Mouse (Mus musculus): ENCODE measurements at regions not wholly inside any gene's neighbourhood (a gene's known extent, or its start where the extent isn't known, plus 50 kb on each side); places are given as distances from the start of the nearest gene placed in this dataset.
A peak's percentile ranks its signal among the peaks of the same experiment; 100 is the strongest.
"Not testable (repeated sequence)": the region's sequence is repeated elsewhere in the genome, so short reads cannot be mapped to it uniquely, and the experiment has no call there.

DNA sequence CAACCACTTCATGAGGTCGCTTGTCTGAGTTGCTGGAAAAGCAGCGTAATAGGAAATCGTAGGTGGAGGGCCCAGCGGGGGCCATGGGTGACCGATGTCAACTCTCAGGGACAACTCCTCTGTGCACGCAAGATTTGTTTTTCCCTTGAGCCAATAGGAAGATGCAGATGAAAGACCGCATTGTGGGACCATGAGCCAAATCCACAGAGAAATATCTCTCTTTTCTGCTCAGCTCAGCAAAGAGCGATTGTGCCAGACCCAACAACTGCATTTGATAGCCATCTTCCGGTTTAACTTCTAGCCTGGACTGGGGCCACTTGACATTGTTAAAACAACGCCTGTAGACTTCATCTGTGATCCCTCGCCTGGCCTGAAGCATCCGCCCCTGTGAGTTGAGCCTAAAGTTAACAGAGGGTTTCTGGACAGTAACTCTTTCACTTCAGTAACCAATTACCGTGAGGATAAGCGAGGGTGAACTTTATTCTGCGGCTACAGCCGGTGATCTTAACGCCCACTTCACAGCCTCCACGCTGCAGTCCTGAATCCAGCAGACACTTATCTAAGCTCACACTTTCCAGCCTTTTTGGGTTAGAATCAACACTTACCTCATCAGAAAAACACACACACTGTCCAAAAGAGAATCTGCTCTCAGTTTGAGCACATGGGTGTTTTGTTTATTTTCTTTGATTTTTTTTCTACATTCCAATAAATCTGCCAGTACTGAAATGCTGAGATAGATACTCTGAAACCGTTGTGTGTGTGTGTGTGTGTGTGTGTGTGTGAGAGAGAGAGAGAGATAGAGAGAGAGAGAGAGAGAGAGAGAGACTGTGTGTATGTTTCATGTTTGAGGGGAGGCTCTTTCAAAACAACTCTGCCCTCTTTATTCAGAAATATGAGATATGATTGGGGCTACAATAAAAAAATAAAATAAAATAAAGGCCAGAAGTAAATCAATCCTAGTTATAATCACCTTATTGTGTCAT lies 111.9 kb downstream of the Tomm20 start:
- peak in 1 of 2 experiments; percentile 51 for DNase-seq (ENCODE audit: low spot score in 2 of 2)

DNA sequence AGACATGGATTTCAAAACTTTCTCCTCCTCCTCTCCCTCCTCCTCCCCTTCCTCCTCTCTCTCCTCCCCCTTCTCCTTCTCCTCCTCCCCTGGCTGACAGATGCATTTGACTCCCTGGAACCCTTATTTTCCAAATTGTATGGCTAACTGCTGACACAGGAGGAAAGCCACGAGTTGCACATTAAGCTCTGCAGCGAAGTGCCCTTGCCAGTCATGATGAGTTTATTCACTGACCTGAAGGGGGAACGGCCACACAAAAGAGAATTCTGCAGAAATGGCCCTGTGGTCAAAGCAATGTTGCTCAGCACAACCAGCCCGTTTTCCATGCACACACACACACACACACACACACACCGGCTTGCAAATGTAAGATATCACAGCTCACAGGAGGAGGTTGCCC lies 112.6 kb downstream of the Tomm20 start:
- no peak for DNase-seq (ENCODE audit: low spot score in 2 of 2)

DNA sequence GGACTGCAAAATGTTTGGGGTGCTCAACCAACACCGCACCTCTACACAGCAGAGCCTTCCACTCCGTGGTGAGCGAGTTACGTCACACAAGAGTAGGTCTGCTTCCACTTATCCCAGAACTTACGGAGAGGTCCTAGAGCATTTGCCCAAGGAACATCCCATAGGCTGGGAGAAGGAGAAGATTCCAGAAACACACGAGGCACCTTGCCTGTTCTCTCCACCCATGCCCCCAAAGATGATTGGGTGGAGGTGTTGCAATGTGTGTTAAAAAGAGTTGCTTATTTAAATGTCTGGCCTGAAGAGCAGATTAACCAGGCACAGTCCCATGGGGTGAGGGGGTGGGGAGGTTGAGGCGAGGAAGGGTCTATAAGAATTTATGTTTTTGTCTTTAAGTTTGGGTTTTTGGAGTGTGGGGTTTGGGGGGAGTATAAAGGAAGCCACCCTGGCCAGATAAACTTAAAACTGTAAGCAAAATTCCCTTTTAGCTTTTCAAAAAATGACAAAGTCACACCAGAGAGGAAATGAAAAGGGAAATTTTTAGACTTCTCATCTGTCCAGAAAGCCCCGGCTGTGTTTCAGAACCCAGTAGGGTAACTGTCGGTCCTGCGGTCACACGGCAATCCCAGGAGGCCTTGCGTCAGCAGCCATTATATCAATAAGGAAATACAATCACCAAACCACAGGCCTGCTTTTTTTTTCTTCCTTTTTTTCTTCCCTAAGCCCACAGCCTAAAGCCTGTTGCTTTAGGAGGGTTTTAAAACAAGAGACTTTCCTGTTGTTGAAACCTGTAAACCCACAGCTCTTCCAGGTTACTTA lies 113.3 kb downstream of the Tomm20 start:
- DNase-seq (ENCODE audit: low spot score in 2 of 2): peak in 1 of 2 experiments; percentile 41

DNA sequence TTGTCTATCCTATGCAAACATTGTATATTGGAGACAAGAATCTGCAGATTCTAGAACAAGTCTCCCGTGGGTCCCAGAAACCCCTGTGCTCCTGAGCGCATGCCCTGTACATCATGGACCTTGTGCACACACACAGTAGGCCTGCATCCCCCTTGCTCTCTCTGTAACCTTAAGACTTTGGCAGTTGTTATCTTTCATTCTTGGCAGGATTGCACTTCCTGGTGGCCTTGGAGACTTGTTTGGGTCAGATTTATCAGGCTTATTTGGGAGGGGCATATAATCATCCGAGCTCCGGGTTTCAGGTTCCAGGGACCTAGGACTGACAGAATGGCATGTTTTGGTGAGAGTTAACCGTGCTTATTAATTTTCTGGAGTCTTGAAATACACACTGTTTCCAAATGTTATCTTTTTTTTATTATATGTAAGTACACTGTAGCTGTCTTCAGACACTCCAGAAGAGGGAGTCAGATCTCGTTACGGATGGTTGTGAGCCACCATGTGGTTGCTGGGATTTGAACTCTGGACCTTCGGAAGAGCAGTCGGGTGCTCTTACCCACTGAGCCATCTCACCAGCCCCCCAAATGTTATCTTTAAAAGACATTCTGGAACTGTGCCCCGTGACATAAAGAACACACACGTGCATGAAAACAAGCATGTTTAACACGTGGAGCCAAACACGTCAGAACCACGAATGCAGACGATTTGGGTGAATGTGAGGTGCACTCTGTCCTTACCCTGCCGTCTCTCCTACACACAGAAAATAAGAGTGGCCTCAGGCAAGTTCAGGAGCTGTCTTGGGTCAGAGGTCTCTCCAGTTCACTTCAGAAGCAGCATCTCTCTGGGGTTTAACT lies 114.1 kb downstream of the Tomm20 start:
- no peak for DNase-seq (ENCODE audit: low spot score in 2 of 2)

DNA sequence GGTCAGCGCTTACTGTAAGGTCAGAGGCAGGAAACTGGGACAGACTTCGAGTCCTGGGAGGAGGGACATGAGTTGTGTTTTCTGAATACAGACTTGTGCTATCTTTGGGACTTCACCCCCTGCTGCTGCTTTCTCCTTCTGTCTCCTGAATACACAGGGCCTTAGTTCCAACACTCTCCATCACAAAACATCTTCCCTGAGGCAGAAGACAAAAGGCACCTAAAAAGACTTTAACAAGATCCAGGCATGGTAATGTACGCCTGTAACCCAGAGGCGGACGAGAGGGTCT lies 115.5 kb downstream of the Tomm20 start:
- no peak for DNase-seq (ENCODE audit: low spot score in 2 of 2)

DNA sequence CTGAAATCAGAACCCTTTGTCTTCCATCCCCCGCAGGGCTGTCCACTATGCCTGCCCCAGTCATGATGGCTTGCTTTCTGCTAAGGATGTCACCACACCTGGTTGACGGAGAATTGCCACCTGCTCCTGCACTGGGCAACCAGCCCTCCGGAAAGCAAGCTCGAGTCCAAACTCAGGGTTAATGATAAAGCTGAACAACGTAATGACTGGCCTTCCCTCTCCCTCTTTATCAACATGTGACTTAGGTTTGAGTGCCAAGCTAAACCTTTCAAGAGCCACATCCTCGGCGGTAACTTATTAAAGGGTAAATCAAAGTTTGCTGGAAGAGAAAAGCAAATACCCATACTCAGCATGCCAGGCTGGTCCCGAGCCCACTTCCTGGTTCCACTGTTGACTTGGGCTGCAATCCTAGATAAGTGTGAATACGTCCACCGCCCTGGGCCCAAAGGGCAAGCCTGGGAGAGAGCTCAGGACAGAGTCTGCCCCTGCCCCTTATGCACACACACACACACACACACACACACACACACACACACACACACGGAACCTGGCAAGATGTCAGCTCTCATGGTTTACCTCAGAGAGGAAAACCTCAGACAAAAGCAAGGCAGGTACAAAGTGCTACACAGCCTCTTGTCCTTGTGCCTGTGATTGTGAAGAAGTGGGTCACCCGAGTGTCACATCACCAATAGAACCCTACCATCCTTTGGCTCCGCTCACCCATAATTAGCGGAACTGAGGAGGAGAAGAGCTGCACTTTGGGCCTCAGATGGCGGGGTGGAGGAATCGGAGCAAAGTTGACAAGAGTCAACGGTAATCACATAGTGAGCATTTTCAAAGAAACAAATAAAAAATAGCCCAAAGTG lies 116.0 kb downstream of the Tomm20 start:
- peak in 1 of 2 experiments; percentile 65 for DNase-seq (ENCODE audit: low spot score in 2 of 2)

DNA sequence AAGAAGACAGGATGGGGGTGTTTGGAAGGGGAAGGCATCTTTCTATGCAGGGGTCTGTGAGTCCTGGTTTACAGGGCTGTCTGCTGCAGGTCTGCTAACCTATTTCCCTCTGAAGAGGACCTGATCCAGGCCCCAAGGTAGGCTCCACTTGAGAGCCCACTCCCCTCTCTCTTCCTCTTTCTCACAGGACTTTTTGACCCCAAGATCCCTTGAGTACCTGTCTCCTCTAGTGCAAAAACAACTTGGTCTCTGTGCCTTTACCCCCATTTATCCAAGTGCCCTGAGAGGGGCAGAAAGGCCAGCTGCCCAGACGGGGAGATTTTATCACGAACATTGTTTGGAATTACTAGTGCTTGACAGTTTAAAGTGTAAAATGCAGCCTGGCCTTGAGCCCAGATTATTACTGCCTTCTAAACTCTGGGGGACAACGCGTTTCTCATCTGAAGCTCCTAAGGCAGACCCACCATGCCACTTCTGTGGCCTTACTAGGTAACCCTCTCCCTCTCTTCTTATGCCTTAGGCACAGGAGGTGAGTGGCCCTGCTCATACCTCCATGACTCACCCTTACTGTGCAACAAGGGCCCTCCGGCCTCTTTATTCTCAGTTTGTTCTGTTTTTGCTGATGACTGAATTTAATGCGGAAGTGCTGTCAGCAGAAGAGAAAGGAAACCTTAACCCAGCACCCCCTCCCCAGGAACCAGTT lies 117.8 kb downstream of the Tomm20 start:
- DNase-seq (ENCODE audit: low spot score in 2 of 2): peak in 1 of 2 experiments; percentile 43

DNA sequence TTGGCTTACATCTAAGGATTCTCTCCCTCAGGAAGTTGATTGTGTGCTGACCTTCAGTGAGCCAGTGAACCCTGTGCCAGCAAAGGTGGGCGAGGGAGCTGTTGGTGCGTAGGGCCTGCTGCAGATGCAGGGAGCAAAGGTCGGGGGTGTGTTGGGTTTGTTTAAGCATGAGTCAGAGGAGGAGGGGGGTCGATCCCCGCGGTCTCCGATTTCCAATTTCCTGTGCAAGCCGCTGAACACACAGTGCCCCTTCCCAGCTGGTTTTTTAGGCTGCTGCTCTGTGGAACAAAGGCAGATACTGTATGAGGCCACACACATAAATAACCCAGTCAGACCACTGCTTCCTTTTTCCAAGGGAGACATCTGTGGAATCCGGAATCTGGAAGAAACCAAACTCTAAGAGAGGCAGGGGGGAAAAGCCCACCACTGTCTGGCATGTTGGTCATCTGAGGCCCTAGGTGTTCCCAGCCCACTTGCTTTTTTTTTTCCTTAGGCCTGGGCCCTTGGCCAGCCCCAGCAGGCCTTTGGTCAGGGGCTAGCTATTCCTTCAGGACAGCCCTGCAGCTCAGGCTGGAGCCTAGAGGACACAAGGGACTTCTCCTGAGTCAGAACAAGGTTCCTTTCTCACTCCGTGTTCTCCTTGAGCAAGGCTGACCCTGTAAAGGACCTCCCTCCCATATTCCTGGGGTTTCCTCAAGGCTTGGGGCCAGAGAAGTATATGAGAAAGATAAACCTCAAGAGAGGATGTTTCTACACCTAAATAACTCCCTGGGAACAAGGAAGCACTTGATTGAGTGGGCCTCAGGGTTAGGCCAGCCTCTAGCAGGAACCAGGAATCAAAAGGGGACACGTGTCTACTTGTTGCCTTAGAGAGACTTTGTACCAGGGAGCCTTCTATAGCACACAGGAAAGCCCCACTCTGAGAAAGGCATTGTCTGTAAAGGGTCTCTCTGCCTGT lies 119.0 kb downstream of the Tomm20 start:
- DNase-seq (ENCODE audit: low spot score in 2 of 2): peak in 1 of 2 experiments; percentile 80

DNA sequence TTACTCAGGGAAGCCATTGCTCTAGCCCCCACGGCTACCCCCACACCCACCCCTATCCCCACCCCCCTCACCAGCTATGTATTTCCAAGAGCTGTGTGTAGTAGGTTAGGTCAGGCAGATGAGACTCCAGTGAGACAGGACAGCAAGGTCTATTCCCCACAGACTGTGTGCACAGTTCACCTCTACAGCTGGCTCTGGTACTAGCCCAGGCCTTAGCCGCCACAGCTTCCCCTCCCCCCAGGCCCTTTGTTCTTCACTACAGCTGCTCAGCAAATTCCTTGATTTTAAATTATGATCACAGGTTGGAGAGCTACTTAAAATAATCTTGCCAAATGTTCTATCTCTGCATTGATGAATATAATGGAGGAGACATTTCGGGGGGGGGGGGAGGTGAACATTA lies 119.8 kb downstream of the Tomm20 start:
- peak in 1 of 2 experiments; percentile 39 for DNase-seq (ENCODE audit: low spot score in 2 of 2)

DNA sequence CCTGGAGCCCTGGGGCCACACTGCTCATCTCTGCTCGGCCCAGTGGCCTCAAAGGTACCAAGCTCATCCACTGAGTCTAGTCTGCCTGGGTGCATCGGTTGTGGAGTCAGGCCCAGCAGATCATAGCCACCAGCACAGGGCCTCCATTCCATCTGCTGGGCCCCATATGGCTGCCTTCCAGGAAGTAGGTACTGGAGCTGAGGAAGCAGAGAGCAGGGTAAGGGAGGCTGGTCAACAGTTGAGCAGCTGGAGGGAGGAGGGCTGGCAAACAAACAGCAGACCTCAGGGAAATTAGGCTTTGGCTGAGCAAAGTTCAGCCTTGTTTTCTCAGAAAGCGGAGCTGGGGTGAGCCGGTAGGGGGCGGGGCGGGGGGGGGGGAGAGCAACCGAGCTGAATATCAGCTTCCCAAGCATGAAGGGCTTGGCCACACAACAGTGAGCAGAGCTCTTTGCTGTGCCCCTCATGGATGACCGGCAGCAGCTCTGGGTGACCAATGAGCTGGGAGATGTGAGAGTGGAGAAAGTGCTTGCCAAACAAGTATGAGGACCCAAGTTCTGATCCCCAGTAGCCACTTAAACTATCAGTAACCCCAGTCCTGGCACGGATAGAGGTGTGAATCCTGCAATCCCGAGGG lies 121.0 kb downstream of the Tomm20 start:
- peak in 1 of 2 experiments; percentile 72 for DNase-seq (ENCODE audit: low spot score in 2 of 2)

DNA sequence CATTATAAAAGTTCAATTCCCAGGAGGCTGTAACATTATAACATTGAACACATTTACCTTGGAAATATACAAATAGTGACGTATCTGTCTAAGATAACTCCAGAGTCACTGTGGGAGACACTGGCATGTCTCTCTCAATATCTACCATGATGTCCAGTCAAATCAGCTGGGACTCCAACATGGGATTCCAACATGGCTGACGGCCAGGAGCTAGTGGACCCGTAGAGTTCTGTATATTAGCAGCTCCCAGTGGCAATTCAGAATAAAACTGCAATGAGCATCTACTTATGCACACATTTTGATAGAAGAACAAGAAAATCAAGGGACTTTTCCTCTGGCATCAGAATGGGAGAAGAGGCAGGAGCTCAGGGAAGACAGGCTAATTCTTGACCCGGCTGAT lies 123.4 kb downstream of the Tomm20 start:
- no peak for DNase-seq (ENCODE audit: low spot score in 2 of 2)

DNA sequence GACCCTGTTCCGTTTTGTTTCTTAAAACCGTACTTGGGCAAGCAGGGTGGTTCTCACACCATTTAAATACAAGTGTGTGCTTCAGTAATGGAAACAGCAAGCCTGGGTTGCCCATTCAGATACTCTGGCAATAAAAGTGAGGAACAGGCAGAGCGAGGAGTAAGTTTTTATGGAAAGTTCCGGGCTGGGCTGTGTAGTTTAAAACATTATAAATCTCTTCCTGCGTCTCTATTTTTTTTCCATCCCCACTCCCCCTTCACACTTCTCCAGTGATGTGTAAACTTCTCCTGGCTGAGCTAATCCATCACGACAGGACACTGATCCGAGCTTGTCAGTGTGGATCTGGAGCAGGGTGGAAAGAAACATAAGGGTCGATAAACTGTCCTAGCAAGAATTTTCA lies 124.4 kb downstream of the Tomm20 start:
- no peak for DNase-seq (ENCODE audit: low spot score in 2 of 2)

DNA sequence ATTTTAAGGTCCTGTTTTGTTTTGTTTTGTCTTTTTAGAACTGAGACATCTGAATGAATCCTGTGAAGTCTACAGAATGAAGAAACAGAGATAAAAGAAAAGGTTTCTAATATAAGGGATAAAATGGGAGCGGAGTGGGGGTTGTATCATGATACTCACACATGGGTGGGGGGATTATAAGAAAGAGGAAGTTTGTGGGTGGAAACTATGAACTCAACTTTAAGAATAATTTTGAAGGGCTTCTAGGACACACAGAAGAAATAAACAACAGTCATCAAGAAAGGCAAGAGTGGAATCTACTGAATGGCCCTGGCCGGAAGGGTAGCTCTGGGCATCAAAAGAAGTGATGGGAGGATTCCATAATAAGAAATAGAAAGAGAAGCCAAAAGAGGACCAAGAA lies 125.1 kb downstream of the Tomm20 start:
- no peak for DNase-seq (ENCODE audit: low spot score in 2 of 2)

DNA sequence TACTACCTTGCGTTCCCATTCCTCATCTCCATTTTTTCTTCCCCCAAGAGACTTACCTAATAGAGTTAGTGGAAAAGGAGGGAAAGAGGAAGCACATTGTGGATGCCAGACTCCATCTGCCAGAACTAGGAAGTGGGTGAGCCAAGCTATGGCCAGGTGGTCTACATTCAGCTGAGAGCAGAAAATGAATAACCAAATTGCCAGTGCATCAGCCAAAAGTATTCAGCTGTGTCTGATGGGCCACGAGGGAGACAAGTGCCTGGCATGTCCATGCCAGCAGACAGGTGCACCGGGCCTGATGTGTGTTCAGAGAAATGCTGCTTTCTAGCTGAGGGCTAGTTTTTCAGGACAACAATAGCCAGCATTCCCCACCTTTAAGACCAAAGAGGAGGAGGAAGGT lies 126.4 kb downstream of the Tomm20 start:
- DNase-seq (ENCODE audit: low spot score in 2 of 2): no peak

DNA sequence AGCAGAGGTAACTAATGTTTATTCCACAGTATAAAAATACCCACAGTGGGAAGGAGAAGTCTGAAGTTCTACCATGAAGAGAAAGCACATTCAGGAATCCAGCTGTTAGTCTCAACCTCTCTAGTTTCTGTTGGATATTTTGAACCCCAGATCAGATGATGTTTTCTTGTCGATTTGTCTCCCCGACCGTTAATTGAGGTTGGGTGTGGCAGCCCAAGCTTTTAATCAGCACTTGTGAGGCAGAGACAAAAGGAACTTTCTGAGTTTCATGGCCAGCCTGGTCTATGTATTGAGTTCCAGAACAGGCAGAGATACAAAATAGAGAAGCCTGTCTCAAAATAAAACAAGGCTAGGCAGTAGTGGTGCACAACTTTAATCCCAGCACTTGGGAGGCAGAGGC lies 129.5 kb downstream of the Tomm20 start:
- no peak for DNase-seq (ENCODE audit: low spot score in 2 of 2)

DNA sequence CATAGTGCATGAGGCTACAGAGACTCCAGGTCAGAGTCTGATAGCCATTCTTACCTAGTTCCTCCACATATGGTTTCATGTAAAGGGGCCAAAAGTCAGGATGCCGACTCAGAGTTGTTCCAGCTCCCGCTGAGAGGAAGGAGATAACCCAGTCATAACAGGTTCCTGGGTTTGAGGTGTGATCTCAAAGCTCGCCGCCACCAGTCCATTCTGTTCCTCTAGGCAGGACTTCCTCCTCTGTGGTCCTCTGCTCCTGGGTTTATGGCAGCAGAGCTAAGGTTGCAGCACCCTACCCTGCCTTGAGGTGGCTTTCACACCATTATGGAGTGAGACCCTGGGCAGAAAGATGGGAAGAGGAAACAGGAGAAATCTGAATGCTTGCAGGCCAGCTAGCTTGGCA lies 131.2 kb downstream of the Tomm20 start:
- DNase-seq (ENCODE audit: low spot score in 2 of 2): no peak

DNA sequence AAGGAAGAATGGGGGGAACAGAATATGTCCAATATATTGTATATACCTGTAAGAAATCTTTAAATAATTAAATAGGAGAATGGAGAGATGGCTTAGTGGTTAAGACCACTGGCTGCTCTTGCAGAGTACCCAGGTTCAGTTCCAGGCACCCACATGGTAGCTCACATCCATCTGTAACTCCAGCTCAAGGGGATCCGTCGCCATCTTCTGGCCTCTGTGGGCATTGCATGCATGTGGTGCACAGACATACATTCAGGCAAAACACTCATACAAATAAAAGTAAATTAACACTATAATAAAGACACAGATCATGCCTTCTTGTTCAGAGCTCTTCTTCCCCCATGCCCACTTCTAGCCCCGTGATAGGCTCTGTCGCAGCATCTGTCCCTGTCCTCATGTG lies 132.0 kb downstream of the Tomm20 start:
- no peak for DNase-seq (ENCODE audit: low spot score in 2 of 2)

DNA sequence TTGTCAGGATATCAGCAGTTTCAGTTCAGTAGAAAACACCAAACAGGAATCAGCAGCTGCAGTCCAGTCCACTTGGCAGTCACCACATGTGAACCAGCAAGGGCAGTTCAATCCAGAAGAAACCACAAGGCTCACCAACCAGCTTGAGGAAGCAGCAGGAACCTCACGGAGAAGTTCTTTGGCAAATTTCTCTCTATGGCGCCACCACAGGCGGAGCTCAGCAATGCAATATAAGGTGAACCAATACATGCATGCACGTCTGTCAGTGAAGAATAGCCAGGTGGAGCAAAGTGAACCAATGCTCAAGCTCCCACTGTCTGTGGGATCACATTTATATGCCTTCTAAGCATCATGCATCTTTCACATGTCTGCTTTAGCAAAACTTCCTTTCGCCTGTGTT lies 132.9 kb downstream of the Tomm20 start:
- DNase-seq (ENCODE audit: low spot score in 2 of 2): no peak

DNA sequence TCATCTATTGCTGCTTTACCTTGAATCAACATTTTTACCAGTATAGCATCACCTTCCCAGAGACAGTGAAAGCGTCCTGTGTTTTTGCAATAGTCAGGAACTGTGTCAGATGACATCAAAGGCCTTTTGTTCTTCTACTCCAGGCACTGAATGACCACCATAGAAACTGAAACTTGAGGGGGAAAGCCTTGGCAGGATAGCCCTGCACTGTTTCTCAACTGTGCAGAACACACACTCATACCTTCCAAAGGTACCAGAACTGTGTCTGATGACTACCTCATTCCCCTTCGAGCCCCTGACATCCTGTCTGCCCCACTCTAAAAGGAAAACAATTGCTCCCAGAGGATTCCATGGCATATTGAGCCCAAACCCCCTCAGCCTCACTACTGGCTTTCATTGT lies 134.3 kb downstream of the Tomm20 start:
- DNase-seq (ENCODE audit: low spot score in 2 of 2): not testable (repeated sequence)
